Mouse (Mus musculus): ENCODE results near the gene Pkp1.
A peak's percentile ranks its signal among the peaks of the same experiment; 100 is the strongest.

The Pkp1 gene

DNA sequence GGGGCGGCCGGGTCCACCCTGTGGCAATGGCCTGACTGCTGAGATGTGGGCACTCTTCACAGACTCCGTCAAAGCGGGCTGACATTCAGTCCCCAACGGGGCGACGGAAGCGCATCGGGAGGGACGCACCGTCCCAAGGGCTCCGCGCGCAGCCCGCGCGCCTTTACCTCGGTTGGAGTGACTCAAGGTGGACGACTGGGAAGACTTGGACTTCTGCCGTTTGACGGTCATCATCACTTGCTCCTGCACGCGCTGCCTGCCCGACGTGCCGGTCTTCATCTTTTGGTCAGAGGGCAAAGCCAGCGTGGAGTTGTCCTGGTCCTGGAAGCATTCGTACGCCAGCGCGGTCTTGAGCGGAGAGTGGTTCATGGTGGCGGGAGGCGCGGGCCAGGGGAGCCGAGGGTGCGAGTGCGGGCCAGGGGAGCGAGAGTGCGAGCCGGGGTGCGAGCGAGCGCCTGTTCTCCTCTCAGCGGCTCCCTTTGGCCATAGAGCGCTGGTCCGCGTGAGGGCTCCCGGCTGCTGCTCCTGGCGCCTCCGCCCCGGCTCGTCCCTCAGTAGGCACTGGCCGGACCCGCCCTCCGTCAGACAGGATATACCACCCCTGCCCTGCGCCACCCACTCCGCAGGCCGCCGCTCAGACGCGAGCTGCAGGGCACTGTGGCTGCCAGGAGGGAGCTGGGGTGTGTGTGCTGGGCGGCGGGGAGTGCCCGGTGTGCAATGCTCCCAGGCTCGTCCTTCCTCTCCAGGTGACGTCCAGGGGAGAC is at the start of gene Pkp1:
Gene Pkp1, minus strand, starts transcription at position 564 of the 764 bp plus-strand sequence.
- no peak for DNase-seq (ENCODE audit: low read depth, low spot score)

DNA sequence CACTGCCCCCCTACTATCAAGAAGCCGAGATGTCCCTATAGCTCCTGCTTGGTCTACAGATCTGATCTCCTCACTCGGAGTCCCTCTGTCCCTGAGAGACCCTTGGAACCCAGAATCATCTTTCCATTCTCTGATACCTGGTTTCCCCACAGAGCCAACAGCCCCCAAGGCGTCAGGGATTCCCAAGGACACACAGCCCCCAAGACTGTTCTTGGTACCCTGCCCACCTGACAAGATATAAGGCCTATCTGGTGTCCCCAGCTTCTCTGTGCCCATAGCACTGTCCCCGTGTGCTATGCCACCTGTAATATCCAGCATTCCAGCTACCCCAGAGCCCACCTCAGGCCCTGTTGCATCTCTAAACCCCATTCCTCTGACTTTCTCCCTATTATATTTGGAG is 48.7 kb upstream of the Pkp1 start:
- DNase-seq (ENCODE audit: low read depth, low spot score) = no peak

DNA sequence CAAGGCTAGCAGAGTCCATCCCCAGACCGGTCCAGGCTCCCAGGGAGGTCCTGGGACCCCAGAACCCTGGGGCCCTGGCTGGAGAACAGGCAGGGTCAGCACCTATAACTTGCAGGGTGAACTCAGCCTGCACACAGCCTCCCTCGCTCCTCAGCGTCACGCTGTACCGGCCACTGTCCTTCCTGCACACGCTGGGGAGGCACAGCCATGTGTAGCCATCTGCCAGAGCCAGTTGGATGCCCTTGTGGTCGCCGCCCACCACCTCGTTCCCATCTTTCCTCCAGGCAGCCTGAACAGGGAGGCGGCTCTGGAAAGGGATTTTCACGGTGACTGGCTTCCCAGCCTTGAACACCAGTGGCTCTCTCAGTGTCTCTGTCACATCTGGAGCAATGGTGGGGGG is 45.6 kb upstream of the Pkp1 start:
- no peak for DNase-seq (ENCODE audit: low read depth, low spot score)

DNA sequence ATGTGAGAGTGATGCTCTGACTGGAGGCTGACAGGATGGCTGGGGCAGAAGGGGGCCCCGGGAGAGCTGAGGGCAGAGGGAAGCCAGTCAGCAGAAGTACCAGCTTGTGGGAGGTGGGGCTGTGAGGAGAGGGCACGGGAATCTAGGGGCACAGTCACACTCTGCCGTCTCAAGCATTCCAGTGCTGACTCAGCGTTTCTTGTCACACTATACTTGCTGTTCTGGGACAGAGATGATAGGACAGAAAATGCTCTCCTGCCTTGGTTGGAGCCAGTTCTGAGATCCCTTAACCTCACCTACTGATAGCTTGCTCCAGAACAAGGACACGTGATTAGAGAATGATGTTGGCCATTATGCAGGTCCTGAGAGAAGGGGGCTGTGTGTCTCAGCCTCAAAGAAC is 44.2 kb upstream of the Pkp1 start:
- DNase-seq (ENCODE audit: low read depth, low spot score) = no peak

DNA sequence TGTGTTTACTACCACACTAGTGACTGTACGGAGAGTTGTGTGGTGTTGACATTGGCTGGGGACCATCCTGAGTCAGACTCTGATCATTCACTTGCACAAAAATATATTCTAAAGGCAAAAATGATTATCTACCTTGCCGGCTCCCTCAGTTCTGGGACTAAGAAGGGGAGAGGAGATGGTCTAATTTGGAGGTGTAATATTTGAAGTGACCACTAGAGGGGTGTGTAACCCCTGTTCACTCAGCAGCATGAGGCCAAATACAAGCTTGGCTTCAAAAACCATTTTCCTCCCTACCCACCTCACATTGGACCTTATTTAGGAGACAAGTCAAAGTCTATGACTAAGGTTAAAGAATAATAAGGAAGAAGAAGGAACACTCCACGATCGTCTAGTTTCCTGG is 39.5 kb upstream of the Pkp1 start:
- peak; percentile 61 for DNase-seq (ENCODE audit: low read depth, low spot score)

DNA sequence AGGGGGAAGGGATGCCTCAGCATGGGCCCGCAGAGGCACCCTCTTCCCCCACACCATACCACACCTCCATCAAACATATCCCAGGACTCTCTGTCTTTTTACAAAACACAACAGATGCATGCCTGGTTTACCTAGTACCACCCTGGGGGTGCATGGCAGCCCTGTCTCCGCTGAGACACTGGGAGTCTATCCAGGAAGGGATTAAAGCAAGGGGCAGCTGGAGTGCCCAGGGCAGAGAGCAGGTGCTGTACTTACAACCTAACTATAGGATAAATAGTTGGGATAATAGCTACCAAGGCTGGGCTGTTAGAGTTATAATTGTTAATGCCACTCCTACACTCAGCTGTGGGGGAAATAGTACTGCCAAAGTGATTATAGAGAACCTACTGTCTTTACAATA is 29.9 kb upstream of the Pkp1 start:
- no peak for DNase-seq (ENCODE audit: low read depth, low spot score)

DNA sequence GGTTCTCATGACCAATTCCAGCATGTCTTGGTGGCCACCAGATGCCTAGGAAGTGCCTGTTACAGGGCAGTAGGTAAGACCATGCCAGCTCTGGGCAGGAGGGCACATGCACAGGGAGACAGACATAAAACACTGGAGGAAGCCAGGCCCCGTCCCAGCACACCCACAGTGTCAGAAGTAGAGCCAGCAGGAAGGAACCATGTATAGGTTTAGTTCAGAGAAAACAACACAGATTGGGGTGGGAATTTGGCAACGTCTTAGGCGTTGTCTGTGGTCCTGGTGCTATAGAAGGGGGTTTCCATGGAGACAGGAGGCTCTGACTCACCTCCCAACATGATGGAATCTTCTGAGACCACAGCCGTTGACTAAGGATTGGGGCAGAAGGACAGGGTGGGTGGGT is 27.2 kb upstream of the Pkp1 start:
- no peak for DNase-seq (ENCODE audit: low read depth, low spot score)

DNA sequence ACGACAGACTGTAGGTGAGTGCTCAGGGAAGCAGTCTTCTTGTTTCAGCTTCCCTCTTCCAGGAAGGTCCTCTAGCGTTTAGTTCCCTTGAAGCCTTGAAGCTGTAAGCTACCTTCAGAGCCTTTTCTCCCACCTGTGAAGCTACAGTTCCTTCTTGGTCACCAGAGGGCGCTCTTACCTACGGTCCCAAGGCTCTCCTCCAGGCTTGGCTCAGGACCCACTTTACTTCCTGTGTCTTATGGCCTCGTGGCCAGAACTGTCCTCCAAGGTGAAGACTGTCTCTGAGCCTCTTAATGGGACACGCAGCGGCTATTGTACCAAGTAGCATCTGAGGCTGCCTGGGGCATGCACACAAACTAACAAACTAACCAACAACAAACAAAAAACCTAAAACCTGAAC is 26.7 kb upstream of the Pkp1 start:
- DNase-seq (ENCODE audit: low read depth, low spot score) = peak; percentile 73

DNA sequence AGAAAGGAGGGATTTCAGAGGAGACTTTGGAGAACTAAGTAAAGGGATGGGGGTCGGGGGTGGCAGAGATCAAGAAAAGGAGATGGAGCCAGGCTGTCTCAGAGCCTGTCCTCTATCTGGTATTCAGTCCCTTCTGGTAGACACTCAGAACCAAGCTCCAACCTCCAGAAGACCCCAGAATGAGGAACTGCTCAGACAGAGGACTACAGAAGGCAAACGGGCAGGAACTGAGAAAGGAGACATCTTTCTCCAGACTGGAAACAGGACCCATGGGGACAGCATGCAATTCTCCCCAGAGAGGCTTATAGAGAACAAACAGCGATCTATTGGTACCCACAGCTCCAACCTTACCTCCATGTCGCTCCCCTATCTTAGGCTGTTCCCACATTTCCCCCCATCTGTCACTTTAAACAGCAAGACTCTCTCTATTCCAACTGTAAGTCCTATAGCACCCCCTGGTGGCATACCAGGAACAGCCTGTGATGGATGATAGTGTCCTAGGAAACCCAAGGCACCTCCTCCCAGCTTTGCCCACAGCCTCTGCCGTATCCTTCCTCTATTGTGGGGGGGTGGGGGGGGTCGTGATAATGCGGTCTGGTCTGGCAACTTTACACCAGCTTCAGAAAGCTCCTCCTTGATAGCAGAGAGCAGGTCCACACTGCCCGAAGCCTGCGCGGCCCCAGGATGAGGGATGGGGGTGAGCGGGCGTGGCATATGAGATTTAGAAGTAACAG is 25.7 kb upstream of the Pkp1 start:
- DNase-seq (ENCODE audit: low read depth, low spot score) = peak; percentile 68

DNA sequence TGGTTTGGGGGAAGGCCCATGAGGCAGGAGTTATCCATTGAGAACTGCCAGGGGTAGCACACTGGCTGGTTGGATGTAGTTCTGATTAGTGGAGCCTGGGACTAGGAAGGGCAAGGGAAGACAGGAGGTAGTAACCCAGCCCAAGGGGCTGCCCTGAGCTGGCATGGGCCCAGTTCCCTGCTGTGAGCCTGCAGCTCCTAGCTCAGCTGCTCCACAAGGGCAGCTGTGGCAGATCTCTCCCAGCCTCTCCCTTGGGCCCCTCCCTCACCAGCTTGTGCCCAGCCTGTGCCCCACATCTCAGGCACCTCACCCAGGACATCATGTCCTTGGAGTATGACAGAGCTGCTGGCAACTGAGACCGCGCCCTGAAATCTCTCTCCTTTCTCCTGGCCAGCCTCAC is 24.7 kb upstream of the Pkp1 start:
- DNase-seq (ENCODE audit: low read depth, low spot score) = no peak

DNA sequence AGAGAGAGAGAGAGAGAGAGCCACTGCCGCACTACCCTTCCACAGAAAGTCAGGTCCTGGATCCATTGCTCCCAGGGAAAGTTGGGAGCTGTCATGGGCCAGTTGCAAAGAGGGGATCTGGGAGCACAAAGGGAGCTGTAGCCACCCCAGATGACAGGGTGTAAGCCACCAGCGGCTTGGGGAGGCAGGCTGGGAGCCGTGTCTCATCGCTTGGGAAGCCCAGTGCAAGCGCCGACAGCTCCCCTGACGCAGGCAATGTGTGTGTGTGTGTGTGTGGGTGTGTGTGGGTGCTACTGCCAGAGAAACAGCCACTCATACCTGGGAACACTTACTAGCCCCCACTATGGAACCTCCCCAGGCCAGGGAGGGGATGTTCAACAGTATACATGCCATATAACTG is 23.1 kb upstream of the Pkp1 start:
- no peak for DNase-seq (ENCODE audit: low read depth, low spot score)

DNA sequence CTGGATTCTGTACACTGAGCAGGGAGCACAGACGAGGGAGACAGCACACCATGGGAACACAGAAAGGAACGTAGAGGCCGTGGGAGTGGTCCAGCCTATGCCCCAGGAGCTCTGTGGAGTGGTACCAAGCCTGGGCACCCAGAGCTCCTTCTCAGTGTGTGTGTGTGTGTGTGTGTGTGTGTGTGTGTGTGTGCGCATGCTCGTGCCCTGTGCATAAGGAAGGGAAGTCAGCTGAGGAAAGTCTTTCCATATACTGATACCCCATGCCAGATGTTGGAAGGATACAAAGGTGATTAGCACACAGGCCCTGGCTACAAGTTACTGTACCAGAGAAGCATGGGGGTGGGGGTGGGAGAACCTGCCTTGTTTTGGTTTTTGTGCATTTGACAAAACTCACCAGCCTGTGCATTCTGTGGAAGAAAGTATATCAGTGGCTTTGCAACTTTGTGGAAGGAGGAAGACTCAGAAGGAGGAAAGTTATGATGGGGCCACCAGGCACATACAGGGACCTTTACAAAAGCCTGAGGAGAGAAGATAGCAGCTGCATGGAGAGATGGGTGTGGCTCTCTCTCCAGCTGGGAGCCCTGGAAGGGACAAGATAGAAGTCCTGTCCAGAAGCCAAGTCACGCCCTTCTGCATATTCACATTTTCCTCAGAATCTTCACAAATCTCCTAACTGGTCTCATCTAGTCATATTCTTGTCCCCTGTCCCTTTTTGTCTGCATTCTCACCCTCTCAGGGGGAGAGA is 22.4 kb upstream of the Pkp1 start:
- no peak for DNase-seq (ENCODE audit: low read depth, low spot score)

DNA sequence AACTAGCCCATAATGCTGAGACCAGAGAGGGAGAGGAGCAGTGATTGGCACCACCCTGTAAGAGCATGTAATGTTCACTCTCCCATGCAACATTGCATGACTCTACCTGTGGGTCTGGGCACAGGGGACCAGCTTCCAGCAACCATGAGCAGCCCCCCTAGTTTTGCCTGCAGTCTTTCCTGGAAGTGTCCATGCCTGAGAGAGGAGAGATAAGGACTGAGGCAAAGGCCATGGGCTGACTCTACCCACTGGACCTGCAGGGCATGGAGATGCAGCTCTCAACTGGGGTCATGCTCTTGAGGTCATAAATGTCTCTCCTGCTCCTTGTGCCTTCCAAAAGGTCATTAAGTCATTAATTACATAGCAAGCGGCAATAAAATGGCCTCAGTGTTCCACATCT is 17.1 kb upstream of the Pkp1 start:
- DNase-seq (ENCODE audit: low read depth, low spot score) = no peak

DNA sequence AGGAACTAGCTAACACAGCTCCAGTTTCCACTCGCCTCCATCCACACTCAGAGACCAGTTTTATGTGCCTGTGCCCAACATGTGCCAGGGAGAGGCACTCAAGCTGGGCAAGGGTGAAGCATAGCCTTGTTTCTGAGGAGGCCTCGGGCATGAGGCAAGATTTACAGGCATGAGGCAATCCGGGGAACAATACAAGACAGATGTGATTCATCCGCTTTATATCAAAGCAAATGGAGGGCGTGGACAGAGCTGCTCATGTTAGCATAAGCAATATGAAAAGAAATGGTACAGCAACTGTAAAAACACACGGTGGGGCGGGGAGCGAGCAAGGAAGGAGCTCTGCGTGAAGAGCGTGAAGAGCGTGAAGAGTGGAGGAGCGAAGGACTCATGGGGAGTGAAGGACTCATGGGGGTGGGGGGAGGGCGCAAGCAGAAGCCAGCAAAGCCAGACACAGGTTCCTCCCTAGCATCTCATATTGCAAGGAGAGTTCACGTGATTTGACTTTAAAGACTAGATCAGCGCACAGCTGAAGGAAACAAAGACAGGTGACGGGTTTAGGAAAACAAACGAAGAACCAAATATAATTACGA is 14.8 kb upstream of the Pkp1 start:
- DNase-seq (ENCODE audit: low read depth, low spot score) = no peak

DNA sequence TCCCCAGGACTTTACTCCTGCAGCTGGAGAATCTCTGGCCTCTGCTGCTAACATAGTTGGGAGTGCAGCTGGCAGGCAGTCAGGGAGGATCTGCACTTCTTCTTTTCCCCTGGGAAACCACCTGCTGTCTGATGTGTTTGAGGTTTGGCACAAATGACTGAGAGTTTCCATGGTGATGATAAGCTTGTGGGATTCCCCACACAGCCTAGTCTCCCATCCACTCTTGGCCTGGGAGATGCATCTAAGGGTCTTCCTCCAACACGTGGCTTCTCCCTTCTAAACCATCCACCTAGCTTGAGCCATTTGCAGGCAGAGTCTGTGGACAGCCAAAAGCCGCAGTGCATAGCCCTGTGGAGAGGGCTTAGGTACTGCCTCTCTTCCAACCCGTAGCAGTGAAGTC is 10.9 kb upstream of the Pkp1 start:
- DNase-seq (ENCODE audit: low read depth, low spot score) = peak; percentile 14

DNA sequence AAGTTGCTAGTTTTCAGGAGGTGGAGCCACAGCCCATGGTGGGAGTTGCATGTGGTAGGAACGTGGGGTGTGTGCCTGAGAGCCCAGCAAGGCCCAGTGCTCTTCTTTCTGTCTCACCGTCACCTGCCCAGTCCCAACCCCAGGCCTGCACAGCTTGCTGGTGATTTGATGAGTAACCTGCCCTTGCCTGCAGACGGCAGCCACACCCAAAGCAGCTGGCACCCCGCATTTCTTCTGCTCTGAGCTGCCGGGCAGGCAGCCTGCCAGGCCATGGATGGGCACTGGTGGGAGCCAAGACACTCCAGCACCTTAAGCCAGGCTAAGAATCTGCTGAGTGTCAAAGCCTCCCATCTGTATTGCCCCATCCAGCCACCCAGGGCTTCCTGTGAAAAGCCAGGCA is 6.8 kb upstream of the Pkp1 start:
- DNase-seq (ENCODE audit: low read depth, low spot score) = no peak

DNA sequence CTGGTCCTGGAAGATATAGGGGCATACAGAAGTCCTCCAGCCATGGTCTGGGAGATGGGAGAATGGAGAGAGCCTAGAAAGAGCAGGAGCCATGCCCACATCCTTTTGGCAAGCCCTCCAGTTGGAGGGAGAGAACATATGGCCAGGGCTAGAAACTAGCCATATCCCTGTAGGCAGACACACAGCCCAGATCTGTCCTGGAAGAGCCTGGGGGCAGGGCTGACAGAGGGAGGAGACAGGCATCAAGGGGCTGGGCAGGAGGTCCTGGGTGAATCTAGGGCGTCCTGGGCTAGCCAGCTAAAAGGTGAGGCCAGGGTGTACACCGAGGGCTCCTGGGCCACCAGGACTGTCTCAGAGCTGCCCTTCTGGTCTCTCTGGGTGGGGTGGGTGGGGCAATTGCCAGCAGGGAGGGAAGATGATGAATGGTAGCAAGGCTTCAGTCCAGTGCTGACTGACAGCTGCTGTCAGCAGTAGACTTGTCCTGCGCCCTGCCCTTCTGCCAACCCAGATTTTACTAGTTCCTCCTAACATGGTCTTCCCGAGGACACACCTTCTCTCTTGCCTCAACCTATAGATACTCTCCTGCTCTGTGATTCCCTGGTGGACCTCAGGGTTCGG is 5.5 kb upstream of the Pkp1 start:
- DNase-seq (ENCODE audit: low read depth, low spot score) = no peak

DNA sequence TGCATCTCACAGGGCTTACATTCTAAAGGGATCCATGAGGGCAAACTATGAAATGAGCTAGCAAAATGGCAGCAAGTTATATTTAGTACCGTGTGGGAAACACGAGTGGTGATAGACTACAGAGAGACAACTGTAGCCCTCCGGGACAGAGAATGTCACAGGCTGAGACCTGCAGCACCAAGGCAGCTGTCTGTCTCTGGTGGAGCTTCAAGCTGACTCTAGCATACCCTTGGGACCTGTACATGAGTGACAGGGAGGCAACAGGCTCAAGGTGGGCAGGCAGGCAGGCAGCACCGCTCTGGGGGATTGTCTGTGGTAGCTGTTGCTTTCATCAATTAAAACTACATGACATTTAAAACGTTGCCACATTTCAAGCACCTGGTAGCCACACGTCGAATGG is 4.2 kb upstream of the Pkp1 start:
- DNase-seq (ENCODE audit: low read depth, low spot score) = no peak

DNA sequence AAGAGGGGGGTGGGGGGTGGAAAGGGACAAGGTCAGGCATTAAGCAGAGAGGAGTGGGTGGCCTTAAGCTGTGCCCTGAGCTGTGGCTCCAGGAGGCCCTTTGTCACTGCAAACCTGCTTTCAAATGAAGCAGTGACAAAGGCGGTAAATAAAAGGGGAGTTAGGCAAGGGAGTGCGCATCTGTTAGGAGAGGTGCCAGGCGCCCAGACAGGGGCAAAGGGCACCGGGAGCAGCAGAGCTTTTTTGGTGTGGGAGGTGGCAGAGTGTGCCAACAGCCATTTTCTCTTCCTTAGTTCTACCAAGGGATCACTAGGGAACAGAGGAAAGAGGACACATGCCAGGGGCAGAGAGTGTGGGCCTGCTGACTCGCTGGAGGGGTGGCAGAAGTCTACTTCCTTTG is 1.8 kb downstream of the Pkp1 start:
- no peak for DNase-seq (ENCODE audit: low read depth, low spot score)

DNA sequence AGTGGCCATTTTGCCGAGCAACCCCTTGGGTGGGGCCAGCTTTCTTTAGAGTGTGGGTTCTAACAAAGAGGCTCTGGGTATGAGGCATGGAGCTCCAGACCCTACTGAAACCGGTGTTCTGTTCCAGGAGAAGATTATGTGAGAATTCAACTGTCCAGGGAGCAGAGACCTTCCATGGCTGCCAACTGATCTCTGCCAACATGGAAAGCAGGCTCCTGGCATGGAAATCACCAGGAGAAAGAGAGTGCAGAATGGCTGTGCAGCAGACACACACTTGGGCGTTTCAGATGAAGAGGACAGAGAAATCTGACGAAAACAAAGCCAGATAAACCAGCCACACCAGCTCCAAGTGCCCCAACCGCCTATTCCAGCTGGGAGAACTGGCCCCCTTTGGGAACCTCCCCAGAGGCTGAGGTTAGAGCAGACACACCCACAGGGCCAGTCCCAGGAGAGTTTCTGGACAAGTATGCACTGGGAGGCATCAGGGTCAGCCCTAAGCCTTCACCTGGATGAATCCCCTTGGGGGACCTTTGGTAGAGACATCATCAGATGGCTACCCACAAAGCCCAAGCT is 2.4 kb downstream of the Pkp1 start:
- DNase-seq (ENCODE audit: low read depth, low spot score) = no peak

DNA sequence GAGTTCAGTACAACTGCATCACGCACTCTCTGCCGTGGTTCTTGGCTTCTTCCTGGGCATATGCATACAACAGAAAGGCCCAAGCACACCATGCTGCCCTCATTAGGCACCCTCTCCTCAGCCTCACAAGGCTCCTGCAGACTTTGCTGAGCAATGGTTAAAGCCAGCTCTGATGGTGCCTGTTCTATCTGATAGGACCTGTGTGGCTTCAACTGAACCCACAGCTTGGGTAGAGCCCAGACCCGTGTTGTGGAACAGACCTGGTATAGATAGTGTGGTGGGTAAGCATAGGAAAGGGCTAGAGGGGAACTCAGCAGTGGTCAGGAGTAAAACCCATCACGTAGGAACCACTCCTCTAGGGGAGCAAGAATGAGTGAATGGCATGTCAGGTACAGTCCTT is 5.3 kb downstream of the Pkp1 start:
- DNase-seq (ENCODE audit: low read depth, low spot score) = no peak

DNA sequence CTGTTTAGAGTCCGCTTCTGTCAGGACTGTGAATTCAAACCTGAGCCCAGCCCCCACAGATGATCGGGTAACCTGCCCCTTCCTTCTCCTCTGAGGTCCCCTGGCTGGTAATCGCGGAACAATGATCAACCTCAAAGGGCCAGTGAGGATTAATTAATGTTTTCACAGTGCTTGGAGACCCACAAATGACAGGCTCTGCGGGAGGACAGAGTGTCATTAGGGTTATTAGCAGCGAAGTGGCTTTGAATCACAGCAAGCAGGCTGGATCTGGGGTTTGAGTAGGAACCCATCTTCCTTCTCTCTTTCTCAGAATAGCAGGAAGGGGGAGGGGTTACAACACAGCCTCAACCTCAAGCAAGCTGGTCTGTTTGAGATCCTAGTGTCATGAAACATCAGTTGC is 9.6 kb downstream of the Pkp1 start:
- no peak for DNase-seq (ENCODE audit: low read depth, low spot score)
